Mouse (Mus musculus): ENCODE data around the gene Gsdma3.
"Not testable (repeated sequence)": the region's sequence is repeated elsewhere in the genome, so short reads cannot be mapped to it uniquely, and the experiment has no call there.

Gene Gsdma3

GRCm38 (mm10) chr11:98660517-98660916 is 34.4 kb downstream of the Gsdma3 start:
- ATAC-seq (ENCODE audit: insufficient number of reproducible peaks, low FRiP score, low TSS enrichment): no peak; the same call in 1 of the 2 replicates

- no peak for ATAC-seq (ENCODE audit: insufficient number of reproducible peaks, low FRiP score, low TSS enrichment)
These were observed 37.9 kb downstream of the Gsdma3 start, which contains the start of gene Gsdma for GRCm38 (mm10) chr11:98664091-98664490. TSS of gene Gsdma (plus strand) at chr11:98664351.

- no peak for ATAC-seq (ENCODE audit: insufficient number of reproducible peaks, low FRiP score, low TSS enrichment)
These were observed 42.8 kb downstream of the Gsdma3 start for GRCm38 (mm10) chr11:98668984-98669383.

DNA sequence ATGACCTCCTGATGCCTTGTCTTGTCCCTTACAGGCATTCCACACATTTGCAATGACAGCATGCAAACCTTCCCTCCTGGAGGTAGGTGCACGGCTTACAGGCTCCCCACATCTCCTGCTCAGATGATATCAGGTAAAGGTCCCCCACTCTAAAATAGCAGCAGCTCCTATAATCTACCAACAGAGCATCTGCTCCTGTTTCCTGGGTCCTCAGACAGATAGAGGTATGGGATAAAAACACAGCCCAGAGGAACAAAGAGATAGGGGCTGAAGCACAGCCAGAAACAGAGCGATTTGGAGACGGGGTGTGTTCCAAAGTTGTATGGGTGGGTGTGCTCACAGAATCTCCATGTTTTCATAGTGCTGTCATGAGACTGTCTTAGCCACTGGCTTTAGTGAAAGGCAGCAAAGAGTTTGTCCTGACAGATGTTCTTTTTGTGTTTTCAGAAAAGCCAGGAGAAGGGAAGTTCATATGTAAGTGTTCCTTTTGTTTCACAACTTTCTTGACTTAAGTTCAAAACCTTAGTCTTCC is 45.2 kb downstream of the Gsdma3 start:
- ATAC-seq (ENCODE audit: insufficient number of reproducible peaks, low FRiP score, low TSS enrichment): no peak

DNA sequence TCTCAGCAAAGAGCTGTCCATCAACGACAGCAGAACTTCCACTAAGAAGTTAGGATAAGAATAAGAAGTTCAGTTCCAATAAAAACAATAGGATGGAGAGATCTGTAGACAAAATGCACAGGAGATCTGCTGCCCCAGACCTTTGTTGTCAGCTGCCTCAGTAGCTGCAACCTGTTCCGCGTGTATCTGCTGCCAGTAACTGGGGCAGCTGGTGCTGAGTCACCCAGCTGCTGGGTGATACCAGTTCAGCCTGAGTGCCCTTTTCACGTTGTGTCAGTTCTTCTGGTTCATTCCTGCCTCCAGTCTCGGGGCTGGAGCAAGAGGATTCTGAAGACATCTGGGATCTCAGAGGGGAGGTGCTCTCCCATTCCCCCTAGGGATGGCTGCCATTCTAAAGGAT is 45.7 kb downstream of the Gsdma3 start:
- ATAC-seq (ENCODE audit: insufficient number of reproducible peaks, low FRiP score, low TSS enrichment): no peak

GRCm38 (mm10) chr11:98672482-98672881 is 46.3 kb downstream of the Gsdma3 start:
- no peak for ATAC-seq (ENCODE audit: insufficient number of reproducible peaks, low FRiP score, low TSS enrichment)

DNA sequence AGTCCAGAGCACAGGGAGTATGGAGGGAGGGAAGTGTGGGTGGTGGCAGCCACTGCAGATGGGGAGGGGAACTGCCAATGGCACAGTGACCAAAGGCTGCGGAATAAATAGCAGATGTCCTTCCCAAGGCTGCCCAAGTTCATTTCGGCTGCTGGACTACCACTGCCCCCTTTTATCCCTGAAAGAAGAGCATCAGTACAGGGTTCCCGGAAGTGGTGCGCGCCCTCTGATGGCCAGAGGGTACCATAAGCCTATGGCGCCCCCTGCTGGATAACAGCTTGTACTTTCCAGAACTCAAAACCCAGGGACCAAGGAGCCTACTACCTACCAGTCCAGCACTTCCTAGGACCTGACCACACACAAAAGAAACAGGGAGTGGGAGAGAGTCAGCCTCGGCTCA is 47.0 kb downstream of the Gsdma3 start:
- not testable (repeated sequence) for ATAC-seq (ENCODE audit: insufficient number of reproducible peaks, low FRiP score, low TSS enrichment)

DNA sequence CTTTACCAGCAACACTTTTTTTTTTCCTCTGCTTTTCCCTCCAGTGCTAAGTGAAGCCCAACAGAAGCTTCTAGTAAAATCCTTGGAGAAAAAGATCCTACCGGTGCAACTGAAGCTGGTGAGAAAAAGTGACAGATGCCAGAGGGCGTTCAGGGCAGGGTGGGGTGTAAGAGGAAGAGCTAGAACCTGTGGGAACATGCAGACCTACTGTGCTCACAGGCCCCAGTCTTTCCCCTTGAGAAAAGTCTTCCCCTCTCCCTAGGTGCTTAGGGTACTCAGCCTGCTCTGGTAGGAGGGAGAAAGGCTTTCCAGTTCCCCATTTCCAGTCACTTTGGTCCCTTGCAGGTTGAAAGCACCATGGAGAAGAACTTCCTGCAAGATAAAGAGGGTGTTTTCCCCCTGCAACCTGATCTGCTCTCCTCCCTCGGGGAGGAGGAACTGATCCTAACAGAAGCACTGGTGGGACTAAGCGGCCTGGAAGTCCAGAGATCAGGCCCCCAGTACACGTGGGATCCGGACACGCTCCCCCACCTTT is 49.7 kb downstream of the Gsdma3 start:
- ATAC-seq (ENCODE audit: insufficient number of reproducible peaks, low FRiP score, low TSS enrichment): no peak

GRCm38 (mm10) chr11:98680023-98680422 is 53.9 kb downstream of the Gsdma3 start:
- ATAC-seq (ENCODE audit: insufficient number of reproducible peaks, low FRiP score, low TSS enrichment): no peak

- not testable (repeated sequence) for ATAC-seq (ENCODE audit: insufficient number of reproducible peaks, low FRiP score, low TSS enrichment)
These were observed 54.4 kb downstream of the Gsdma3 start for GRCm38 (mm10) chr11:98680595-98680994.

- ATAC-seq (ENCODE audit: insufficient number of reproducible peaks, low FRiP score, low TSS enrichment): no peak
These were observed 55.0 kb downstream of the Gsdma3 start for GRCm38 (mm10) chr11:98681186-98681585.

DNA sequence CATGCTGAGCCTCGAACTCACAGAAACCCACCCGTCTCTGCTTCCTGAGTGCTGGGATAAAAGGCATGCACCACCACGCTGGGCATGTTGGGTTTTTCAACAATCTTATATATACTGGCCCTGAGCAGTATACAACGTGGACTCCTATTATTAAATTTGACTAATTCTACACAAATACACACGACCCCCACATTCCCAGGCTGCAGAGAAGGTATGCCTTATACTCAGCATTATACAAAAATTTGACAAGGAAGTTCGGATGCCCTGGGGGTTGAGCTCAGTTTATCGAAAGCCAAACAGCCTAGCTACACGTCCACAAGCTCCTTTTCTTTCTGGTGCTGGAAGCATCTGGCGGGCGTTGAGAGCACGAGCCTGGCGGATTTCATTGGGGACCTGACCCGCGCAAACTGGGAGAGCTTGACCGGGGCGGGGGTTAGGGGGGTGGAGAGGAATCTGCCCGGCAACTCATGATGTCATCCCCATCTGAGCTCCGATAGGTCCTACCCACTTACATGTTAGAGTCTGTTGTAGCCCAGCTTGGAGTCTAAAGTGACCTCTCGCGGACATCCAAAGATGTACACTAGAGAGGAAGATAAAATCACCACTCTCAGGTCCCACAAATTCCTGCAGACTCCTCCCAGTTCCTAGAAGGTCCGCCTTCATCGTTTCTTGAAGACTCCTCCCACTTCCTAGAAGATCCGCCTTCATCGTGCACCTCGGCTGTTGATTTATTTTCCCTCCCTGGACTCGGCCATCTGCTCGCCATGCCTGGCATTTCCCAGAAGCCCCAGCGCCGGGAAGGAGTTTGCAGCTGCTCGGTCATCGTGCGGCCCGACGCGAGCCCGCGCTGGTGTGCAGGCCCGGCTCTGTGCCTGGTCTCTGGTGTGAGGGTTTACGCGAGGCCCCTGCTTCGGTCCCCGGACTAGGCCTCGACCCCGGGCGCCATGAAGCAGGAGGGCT is 55.9 kb downstream of the Gsdma3 start, which contains the start of gene Psmd3:
Gene Psmd3, plus strand, starts transcription at position 769 of the 960 bp plus-strand sequence.
- ATAC-seq (ENCODE audit: insufficient number of reproducible peaks, low FRiP score, low TSS enrichment): peak; percentile 95

DNA sequence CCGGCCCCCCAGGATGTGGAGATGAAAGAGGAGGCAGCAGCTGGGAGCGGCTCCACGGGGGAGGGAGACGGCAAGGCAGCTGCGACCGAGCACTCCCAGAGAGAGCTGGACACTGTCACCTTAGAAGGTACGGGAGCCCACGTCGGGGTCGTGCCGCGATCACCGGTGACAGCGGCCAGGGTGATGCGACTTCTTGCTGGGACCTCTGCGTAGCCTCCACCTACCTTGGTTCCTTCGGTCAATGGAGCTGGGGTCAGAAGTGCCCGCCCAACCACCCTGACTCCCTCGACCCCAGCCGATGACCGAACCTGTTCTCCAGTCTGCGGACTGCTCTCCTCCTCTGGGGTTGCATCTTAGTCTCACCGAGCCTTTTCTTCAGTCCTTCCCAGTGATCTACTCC is 56.7 kb downstream of the Gsdma3 start:
- peak; percentile 5; the same call in 1 of the 2 replicates for ATAC-seq (ENCODE audit: insufficient number of reproducible peaks, low FRiP score, low TSS enrichment)

DNA sequence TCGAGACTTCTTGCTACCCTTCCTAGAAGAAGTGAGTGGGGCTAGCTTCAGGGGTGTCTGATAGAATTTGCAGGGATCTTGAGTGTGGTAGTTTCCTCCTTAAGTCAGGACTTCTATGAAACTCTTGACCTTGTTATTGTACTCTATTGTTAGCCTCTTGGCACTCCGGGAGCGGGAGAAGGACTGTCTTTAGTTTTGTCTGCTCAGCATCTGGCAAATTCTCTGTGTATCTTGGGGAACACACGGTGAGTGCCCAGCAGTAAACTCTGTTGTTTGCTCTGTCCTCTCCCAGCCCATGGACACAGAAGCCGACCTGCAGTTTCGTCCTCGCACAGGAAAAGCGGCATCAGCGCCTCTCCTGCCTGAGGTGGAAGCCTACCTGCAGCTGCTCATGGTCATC is 59.5 kb downstream of the Gsdma3 start:
- no peak for ATAC-seq (ENCODE audit: insufficient number of reproducible peaks, low FRiP score, low TSS enrichment)

DNA sequence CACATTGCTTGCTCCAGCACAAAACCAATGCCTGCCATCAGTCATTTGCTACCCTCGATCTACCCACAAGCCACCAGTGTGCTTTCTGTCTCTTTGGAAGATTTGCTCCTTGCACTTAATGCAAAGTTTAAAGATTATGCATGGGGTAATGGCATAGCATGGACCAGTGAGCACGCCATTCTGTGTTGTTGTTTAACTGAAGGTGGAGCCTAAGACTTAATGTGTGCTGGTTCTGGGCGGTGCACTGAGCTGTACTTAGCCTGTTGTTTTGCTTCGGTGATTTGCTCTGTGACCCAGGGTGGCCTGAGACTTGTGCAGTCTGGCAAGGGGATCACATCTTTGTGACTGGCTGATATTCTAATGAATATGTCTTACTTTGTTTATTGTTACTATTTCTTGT is 60.8 kb downstream of the Gsdma3 start:
- no peak for ATAC-seq (ENCODE audit: insufficient number of reproducible peaks, low FRiP score, low TSS enrichment)
